Mouse (Mus musculus) neural tube, embryonic 15.5 days (tissue): ENCODE measurements around the gene Borcs7. TPM values are rescaled to one million over a fixed set of nuclear protein-coding genes. Genes with fewer than 3 reads are reported as not detected.

ENCODE experiments used
- ATAC-seq: fragments of 200-750 bp; cut with Nextera tagmentation; 2 replicates; pipeline ENCODE4 v1.8.0; 2017; ENCODE audit warnings: mild to moderate bottlenecking, moderate TSS enrichment, moderate library complexity; ENCODE audit not compliant: low FRiP score
- H3K27ac ChIP-seq: fragments of 300-500 bp; sonication (generic); replicated peaks from 2 replicates; pipeline ENCODE4 v1.5.1; 2015; ENCODE audit warnings: mild to moderate bottlenecking, inconsistent platforms
- H3K27me3 ChIP-seq: fragments of 300-500 bp; sonication (generic); replicated peaks from 2 replicates; pipeline ENCODE4 v1.6.1; 2015; ENCODE audit warnings: inconsistent platforms
- H3K36me3 ChIP-seq: fragments of 300-500 bp; sonication (generic); 2 replicates; pipeline ENCODE4 v1.6.1; 2015; ENCODE audit warnings: inconsistent platforms
- H3K4me1 ChIP-seq: fragments of 300-500 bp; sonication (generic); 2 replicates; pipeline ENCODE4 v1.6.1; 2015; ENCODE audit warnings: inconsistent platforms
- H3K4me2 ChIP-seq: fragments of 300-500 bp; sonication (generic); 2 replicates; pipeline ENCODE4 v1.6.1; 2015; ENCODE audit warnings: inconsistent platforms, mild to moderate bottlenecking, moderate library complexity
- H3K4me3 ChIP-seq: fragments of 300-500 bp; sonication (generic); replicated peaks from 2 replicates; pipeline ENCODE4 v1.5.1; 2015; ENCODE audit warnings: mild to moderate bottlenecking, inconsistent platforms
- H3K9ac ChIP-seq: fragments of 300-500 bp; sonication (generic); replicated peaks from 2 replicates; pipeline ENCODE4 v1.6.1; 2015; ENCODE audit warnings: mild to moderate bottlenecking, inconsistent platforms
- H3K9me3 ChIP-seq: fragments of 300-500 bp; sonication (generic); replicated peaks from 2 replicates; pipeline ENCODE4 v1.6.1; 2016; ENCODE audit warnings: inconsistent platforms
- WGBS: fragments of 180-500 bp; shearing (Covaris S2); methylation state at CpG from one replicate; pipeline ENCODE4 v1.1.7; 2015; ENCODE audit warnings: mixed read lengths; 5-methylcytosine and 5-hydroxymethylcytosine counted together
- polyA plus RNA-seq: library from polyadenylated mRNA; unstranded; fragments of >200 nt; fragmentation: Nextera tagmentation; extraction: Ambion mirVana; gene quantifications from 2 replicates; pipeline ENCODE4 v1.2.1, GENCODE M21; 2015

Borcs7 gene
- polyA plus RNA-seq, 1 experiment from 2014 or later = 29.8 TPM

GRCm38 (mm10) chr19:46668263-46668662 is 21.4 kb upstream of the Borcs7 start:
- peaks cover 2% of the 10 kb centered on the region; the same call in 1 of the 2 replicates for H3K4me1 ChIP-seq
- H3K9ac ChIP-seq = no peak overlapping the region
- no peak for ATAC-seq
- H3K27ac ChIP-seq = no peak overlapping the region
- 86% methylated on average over 10 of the region's 10 CpGs for WGBS
- H3K4me3 ChIP-seq = no peak overlapping the region
- H3K4me2 ChIP-seq = no peak overlapping the region
- no peaks in the 10 kb centered on the region for H3K9me3 ChIP-seq
- H3K36me3 ChIP-seq = no peaks in the 10 kb centered on the region
- H3K27me3 ChIP-seq = no peaks in the 10 kb centered on the region

DNA sequence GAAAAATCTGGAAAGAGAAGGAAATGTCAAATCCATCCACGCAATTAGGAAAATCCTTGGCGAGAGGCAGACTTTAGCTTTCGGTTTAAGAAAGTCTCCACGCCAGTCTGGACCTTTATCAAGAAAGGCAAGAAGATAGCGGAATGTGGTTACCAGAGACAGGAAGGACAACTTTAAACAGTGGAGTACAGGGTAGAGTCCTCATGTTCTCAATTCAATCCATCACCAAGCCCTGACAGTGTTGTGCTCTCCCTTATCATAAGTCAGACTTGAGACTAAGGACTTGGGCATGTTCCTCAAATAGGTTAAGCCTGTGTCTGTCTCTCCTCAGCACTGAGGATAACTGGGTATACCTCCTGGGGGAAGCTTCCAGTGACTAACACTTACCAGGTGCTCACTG is 19.9 kb upstream of the Borcs7 start:
- no peaks in the 10 kb centered on the region for H3K36me3 ChIP-seq
- H3K4me3 ChIP-seq = no peak overlapping the region
- no peaks in the 10 kb centered on the region for H3K9me3 ChIP-seq
- no peak overlapping the region for H3K27ac ChIP-seq
- WGBS = 91% methylated on average over 5 of the region's 5 CpGs
- H3K4me2 ChIP-seq = no peak overlapping the region
- no peaks in the 10 kb centered on the region for H3K27me3 ChIP-seq
- H3K4me1 ChIP-seq = peaks cover 2% of the 10 kb centered on the region; the same call in 1 of the 2 replicates
- ATAC-seq = no peak
- H3K9ac ChIP-seq = no peak overlapping the region

GRCm38 (mm10) chr19:46670691-46671090 is 19.0 kb upstream of the Borcs7 start:
- no peaks in the 10 kb centered on the region for H3K27me3 ChIP-seq
- H3K9me3 ChIP-seq = no peaks in the 10 kb centered on the region
- no peak overlapping the region for H3K9ac ChIP-seq
- H3K4me2 ChIP-seq = no peak overlapping the region
- no peak overlapping the region for H3K4me3 ChIP-seq
- no peaks in the 10 kb centered on the region for H3K4me1 ChIP-seq
- no peak overlapping the region for H3K27ac ChIP-seq
- no peaks in the 10 kb centered on the region for H3K36me3 ChIP-seq
- ATAC-seq = no peak
- WGBS = 36% methylated on average over 13 of the region's 13 CpGs

DNA sequence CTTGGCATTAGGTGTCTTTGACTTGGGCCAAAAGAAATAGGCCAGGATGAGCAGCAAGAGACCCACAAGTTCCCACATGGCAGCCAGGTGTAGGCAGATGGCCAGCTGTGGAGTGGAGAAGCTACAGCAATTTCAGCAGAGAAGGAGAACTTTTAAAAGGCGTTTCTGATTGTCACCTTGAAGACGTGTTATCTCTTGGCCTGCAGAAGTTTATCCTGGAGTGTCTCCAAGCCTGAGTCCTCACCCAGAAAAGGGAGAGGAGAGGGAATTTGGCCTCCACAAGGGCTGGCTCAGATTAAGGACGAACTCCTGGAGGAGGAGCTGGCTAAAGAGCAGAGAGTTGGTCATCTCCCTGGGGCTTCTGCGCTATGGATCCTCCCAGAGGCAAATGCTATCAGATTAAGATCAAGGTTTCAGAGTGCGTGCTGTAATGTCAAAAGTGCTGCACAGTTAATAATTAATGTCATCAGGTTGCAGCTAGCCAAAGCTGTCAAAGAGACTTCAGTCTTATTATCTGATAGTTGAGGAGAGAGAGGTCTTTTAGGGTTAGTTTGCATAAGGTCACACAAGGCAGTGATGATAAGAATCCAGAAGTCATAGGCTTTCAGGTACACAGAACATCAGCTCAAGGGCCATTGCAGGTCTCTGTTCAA is 16.8 kb upstream of the Borcs7 start, which contains the start of gene Cyp17a1:
Cyp17a1 (minus strand) TSS at position 407 of the 653 bp plus-strand sequence.
- Histone ChIP-seq H3K9me3 (no peaks in the 10 kb centered on the region), H3K36me3 (no peaks in the 10 kb centered on the region), H3K4me2 (no peak within 1 kb of the TSS), H3K27me3 (no peaks in the 10 kb centered on the region), H3K4me3 (no peak within 1 kb of the TSS), H3K4me1 (no peaks in the 10 kb centered on the region), H3K27ac (no peak within 1 kb of the TSS), H3K9ac (no peak within 1 kb of the TSS)
- no peak for ATAC-seq
- 74% methylated on average over 5 of the region's 5 CpGs for WGBS

DNA sequence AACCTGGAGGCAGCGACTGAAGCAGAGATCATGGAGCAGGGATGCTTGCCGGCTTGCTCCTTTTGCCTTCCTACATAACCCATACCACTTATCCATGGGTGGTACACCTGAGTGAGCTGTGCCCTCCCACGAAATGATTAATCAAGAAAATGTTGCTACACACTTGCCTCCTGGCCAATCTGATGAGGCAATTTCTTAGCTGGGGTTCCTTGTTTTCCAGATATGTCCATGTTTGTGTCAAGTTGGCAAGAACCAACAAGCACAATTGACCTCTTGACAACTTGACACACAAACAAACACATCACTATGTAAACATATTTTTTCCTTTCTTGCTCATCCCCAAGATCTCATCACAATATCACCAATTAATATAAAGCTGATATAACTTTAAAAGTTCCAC is 14.1 kb upstream of the Borcs7 start:
- Histone ChIP-seq H3K36me3 (no peaks in the 10 kb centered on the region), H3K4me2 (no peak overlapping the region), H3K9ac (no peak overlapping the region), H3K27ac (no peak overlapping the region), H3K4me1 (no peaks in the 10 kb centered on the region), H3K9me3 (no peaks in the 10 kb centered on the region), H3K4me3 (no peak overlapping the region), H3K27me3 (no peaks in the 10 kb centered on the region)
- 81% methylated on average over 3 of the region's 3 CpGs for WGBS
- ATAC-seq = no peak

GRCm38 (mm10) chr19:46679720-46680383 is 9.9 kb upstream of the Borcs7 start:
- Histone ChIP-seq H3K4me1 (no peaks in the 10 kb centered on the region), H3K27ac (no peak overlapping the region), H3K9ac (no peak overlapping the region), H3K9me3 (no peaks in the 10 kb centered on the region), H3K27me3 (0 out of 2 replicates have a peak, but pooled peaks cover 2% of the 10 kb centered on the region), H3K36me3 (no peaks in the 10 kb centered on the region), H3K4me2 (no peak overlapping the region), H3K4me3 (no peak overlapping the region)
- no peak for ATAC-seq
- 73% methylated on average over 12 of the region's 12 CpGs for WGBS

- no peaks in the 10 kb centered on the region for H3K9me3 ChIP-seq
- peak overlapping the region; percentile 87 for H3K9ac ChIP-seq
- H3K27me3 ChIP-seq = no peaks in the 10 kb centered on the region
- H3K4me3 ChIP-seq = peak overlapping the region; percentile 74
- peaks cover 9% of the 10 kb centered on the region for H3K4me1 ChIP-seq
- WGBS = 70% methylated on average over 11 of the region's 11 CpGs
- H3K4me2 ChIP-seq = peak overlapping the region; percentile 65
- peak overlapping the region; percentile 92 for H3K27ac ChIP-seq
- no peak; the same call in 1 of the 2 replicates for ATAC-seq
- peaks cover 11% of the 10 kb centered on the region; the same call in 1 of the 2 replicates for H3K36me3 ChIP-seq
Measured at GRCm38 (mm10) chr19:46690387-46690786, 681 bp downstream of the Borcs7 start.

- WGBS = 87% methylated on average over 2 of the region's 2 CpGs
- no peaks in the 10 kb centered on the region for H3K27me3 ChIP-seq
- H3K4me3 ChIP-seq = no peak overlapping the region
- ATAC-seq = no peak
- no peak overlapping the region for H3K9ac ChIP-seq
- no peak overlapping the region for H3K27ac ChIP-seq
- peaks cover 9% of the 10 kb centered on the region for H3K4me1 ChIP-seq
- peak overlapping the region; percentile 65 for H3K4me2 ChIP-seq
- H3K36me3 ChIP-seq = peaks cover 13% of the 10 kb centered on the region; the same call in 1 of the 2 replicates
- H3K9me3 ChIP-seq = no peaks in the 10 kb centered on the region
Measured at GRCm38 (mm10) chr19:46691078-46691477, 1.4 kb downstream of the Borcs7 start.

- no peak for ATAC-seq
- Histone ChIP-seq H3K9me3 (no peaks in the 10 kb centered on the region), H3K27me3 (no peaks in the 10 kb centered on the region), H3K27ac (no peak overlapping the region), H3K36me3 (peaks cover 16% of the 10 kb centered on the region; the same call in 1 of the 2 replicates), H3K4me2 (no peak overlapping the region), H3K4me1 (peaks cover 9% of the 10 kb centered on the region), H3K4me3 (no peak overlapping the region), H3K9ac (no peak overlapping the region)
- WGBS = 82% methylated on average over 4 of the region's 4 CpGs
Measured at GRCm38 (mm10) chr19:46693146-46693545, 3.4 kb downstream of the Borcs7 start.

DNA sequence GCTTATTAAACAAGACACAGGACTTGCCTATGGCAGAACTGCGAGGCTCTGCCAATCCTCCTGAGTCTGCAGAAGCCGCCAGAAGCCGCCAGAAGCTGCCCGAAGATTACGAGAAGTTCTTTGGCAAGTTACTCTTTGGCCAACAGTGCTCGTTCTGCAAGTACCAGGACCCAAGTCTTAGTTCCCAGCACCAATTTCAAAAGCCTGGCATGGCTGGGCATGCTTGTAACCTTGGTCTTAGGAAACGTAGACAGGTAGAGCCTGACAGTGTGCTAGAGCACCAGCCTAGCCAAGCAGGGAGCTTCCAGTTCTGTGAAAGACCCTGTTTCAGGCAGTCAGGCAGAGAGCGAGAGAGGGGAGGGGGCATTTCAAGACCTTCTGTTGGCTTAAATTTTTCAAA is 6.8 kb downstream of the Borcs7 start:
- ATAC-seq = no peak
- Histone ChIP-seq H3K27me3 (no peaks in the 10 kb centered on the region), H3K36me3 (peaks cover 26% of the 10 kb centered on the region), H3K9ac (no peak overlapping the region), H3K9me3 (no peaks in the 10 kb centered on the region), H3K27ac (no peak overlapping the region), H3K4me2 (no peak overlapping the region), H3K4me3 (no peak overlapping the region), H3K4me1 (no peaks in the 10 kb centered on the region)
- WGBS = 96% methylated on average over 8 of the region's 8 CpGs

- WGBS = 86% methylated on average over 7 of the region's 7 CpGs
- Histone ChIP-seq H3K4me2 (no peak overlapping the region), H3K27ac (no peak overlapping the region), H3K4me1 (no peaks in the 10 kb centered on the region), H3K9me3 (no peaks in the 10 kb centered on the region), H3K36me3 (peaks cover 26% of the 10 kb centered on the region), H3K27me3 (no peaks in the 10 kb centered on the region), H3K4me3 (no peak overlapping the region), H3K9ac (no peak overlapping the region)
- ATAC-seq = no peak
Measured at GRCm38 (mm10) chr19:46696943-46697342, 7.2 kb downstream of the Borcs7 start.

GRCm38 (mm10) chr19:46697840-46698517 is 8.3 kb downstream of the Borcs7 start:
- H3K4me1 ChIP-seq = no peaks in the 10 kb centered on the region
- H3K27me3 ChIP-seq = no peaks in the 10 kb centered on the region
- peaks cover 29% of the 10 kb centered on the region for H3K36me3 ChIP-seq
- no peak overlapping the region for H3K9ac ChIP-seq
- no peak overlapping the region for H3K4me3 ChIP-seq
- no peak for ATAC-seq
- whole genome bisulfite sequencing = 56% methylated on average over 19 of the region's 19 CpGs
- no peaks in the 10 kb centered on the region for H3K9me3 ChIP-seq
- H3K27ac ChIP-seq = no peak overlapping the region
- no peak overlapping the region for H3K4me2 ChIP-seq
